Mouse (Mus musculus): ENCODE measurements at regions not wholly inside any gene's neighbourhood (a gene's known extent, or its start where the extent isn't known, plus 50 kb on each side); places are given as distances from the start of the nearest gene placed in this dataset.
"Not testable (repeated sequence)": the region's sequence is repeated elsewhere in the genome, so short reads cannot be mapped to it uniquely, and the experiment has no call there.

DNA sequence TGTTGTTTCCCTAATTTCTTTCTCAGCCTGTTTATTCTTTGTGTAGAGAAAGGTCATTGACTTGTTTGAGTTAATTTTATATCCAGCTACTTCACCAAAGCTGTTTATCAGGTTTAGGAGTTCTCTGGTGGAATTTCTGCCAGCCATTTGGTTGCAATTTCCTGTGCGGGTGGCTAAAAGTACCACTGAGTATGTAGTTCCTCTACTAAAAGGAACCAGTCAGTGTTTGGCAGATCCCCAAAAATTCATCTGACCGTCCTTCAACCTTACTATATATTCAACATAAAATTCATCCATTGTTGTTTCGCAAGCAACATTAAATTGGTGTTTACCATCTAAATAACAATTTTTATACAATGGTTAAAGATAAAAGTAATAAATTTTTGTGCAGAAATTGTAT, 710.2 kb upstream of the Brinp3 start:
- DNase-seq; intact Hi-C loops (cut with DNase I): not testable (repeated sequence)

DNA sequence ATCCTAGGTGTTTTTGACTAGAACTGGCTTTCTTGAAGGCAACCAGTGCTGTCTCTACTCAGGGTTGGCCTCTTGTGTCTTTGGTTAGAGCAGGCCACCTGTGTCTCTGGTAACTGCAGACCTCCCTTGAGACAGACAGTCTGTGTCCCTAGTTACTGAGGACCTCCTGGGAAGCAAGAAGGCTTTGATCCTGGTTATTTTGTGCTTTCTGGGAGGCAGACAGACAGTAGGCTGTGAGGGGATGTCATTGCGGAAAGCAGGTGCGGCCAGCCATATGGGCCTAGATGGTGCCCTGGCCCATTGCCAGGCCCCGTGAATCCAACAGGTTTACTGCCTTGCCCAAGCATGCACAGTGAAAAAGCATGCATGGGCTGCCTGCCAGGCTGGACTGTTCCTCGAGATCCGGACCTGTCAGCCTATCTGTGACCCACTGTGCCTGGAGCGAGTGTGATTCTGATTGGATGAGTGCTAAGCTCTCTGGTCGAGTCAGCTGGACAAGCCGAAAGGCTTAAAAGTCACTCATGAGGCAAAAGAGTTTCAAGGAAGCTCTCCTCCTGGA, 688.1 kb upstream of the Brinp3 start:
- DNase-seq = peak; percentile 75
- intact Hi-C loops (cut with DNase I) = no loop called here

DNA sequence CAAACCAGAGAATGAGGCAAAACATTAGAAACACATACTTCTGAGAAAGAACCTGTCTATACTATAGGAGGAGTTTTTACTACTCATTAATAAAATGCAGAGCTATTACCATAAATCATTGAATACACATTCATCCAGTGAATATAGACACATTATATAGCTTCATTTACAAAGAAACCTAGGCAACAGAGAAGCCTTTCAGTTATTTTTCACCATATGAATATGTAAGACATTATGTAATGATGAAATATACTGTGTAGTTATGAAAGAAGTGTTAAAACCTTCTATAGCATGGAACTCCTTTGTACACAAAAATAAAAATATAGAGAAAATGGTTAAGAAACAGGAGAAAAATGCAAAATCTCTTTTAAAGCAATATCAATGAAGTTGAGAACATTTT, 647.5 kb upstream of the Brinp3 start:
- DNase-seq = no peak
- intact Hi-C loops (cut with DNase I) = no loop called here
